ENCODE assay signal across 20 mouse cellular contexts in genomic region chr14:30784614-30785013, GRCm38 (mm10). TPM values are rescaled to one million over a fixed set of nuclear protein-coding genes. Genes with fewer than 3 reads are reported as not detected.
DNase-seq lines count a peak whose midpoint lies in the region; TF ChIP-seq lines count a peak whose summit lies in the region.
"Had no signal": no experiment of that assay in that cellular context is flagged by ENCODE, and none has a peak within 500 bp of the region (broad histone marks: within the 10 kb centered on the region; RNA-seq: fewer than 3 reads in every experiment).

No protein-coding gene starts in this region.

- TF ChIP-seq POLR2A in spleen, adult 2 months (IDR thresholded peaks at IDR 0.05; ENCODE audit: low read depth, low read length), result no peak
- TF ChIP-seq POLR2A in CH12.LX (IDR thresholded peaks at IDR 0.05; ENCODE audit: low read depth, low read length), result no peak

- WGBS in spleen, adult 2 months, result 62% methylated on average over 6 of the region's 6 CpGs

- H3K79me2 ChIP-seq in CH12.LX (replicated peaks; ENCODE audit: control insufficient read depth, extremely low read depth, insufficient read depth, poor library complexity, severe bottlenecking), result no peaks in the 10 kb centered on the region; the same call in 1 of the 2 replicates

- dilution Hi-C loops in CH12.LX (cut with MboI; ENCODE audit: extremely low pct_ligation_motif_present, extremely low pct_unique_long_range_greater_than_20kb, low sequenced_read_pairs), result no loop called here

- in situ Hi-C loops in CH12.LX (cut with MboI; ENCODE audit: low pct_ligation_motif_present, low pct_unique_long_range_greater_than_20kb, low sequenced_read_pairs), result no loop called here

- no peak for TF ChIP-seq RAD21 in CH12.LX (IDR thresholded peaks at IDR 0.05; ENCODE audit: low read depth, low read length)

- H3K36me3 ChIP-seq in spleen, adult 2 months (ENCODE audit: control insufficient read depth, insufficient read depth, low read length), result peaks cover 3% of the 10 kb centered on the region
- peaks cover 5 to 18% of the 10 kb centered on the region in 2 experiments for H3K36me3 ChIP-seq in CH12.LX (replicated peaks in 1 of 2; ENCODE audit: control insufficient read depth in 1 of 2, insufficient read depth in 1 of 2, low read length in 1 of 2)
- no peaks in the 10 kb centered on the region for H3K36me3 ChIP-seq in splenic B cell, adult 2 months (ENCODE audit: control insufficient read depth, insufficient read depth, low read length, poor library complexity, severe bottlenecking)

- H3K9me3 ChIP-seq in CH12.LX (replicated peaks; ENCODE audit: low read length), result no peaks in the 10 kb centered on the region
- H3K9me3 ChIP-seq: embryonic facial prominence, embryonic 12.5 days; forebrain, embryonic 13.5 days; forebrain, embryonic 15.5 days had no signal

- H3K9ac ChIP-seq in CH12.LX (ENCODE audit: insufficient read depth, low read depth), result peak overlapping the region; percentile 43; the same call in 1 of the 2 replicates
- H3K9ac ChIP-seq: embryonic facial prominence, embryonic 12.5 days; forebrain, embryonic 13.5 days; forebrain, embryonic 15.5 days; forebrain, postnatal 0 days had no signal

- no peak for DNase-seq in spleen, adult 2 months (ENCODE audit: low read depth in 1 of 2, low spot score in 2 of 2)
- DNase-seq in spleen, postnatal 10 days (ENCODE audit: low spot score in 2 of 2), result no peak
- peak; percentile 84 for DNase-seq in A20 (ENCODE audit: low read depth, low spot score)
- DNase-seq in CH12.LX (ENCODE audit: extremely low read depth), result peak; percentile 48
- DNase-seq in splenic B cell, adult 2 months (ENCODE audit: low read depth, low spot score), result peak; percentile 57
- DNase-seq in gastrocnemius, postnatal 14 days, result no peak
- no peak for DNase-seq in cerebellum, postnatal 25 days
- DNase-seq: adrenal gland, adult 2 months; adrenal gland, postnatal 10 days; adrenal gland, postnatal 36 days; cerebellum, adult 11-12 months; cerebellum, adult 2 months; cerebellum, adult 9-10 months; cerebellum, postnatal 10 days; cerebellum, postnatal 36 days; embryo, embryonic 11 days; forebrain, postnatal 0 days had no signal

- intact Hi-C loops in gastrocnemius, postnatal 14 days (cut with DNase I; ENCODE audit: low total_unique reads), result no loop called here

- peaks cover 7% of the 10 kb centered on the region; the same call in 1 of the 2 replicates for H3K4me1 ChIP-seq in spleen, adult 2 months (ENCODE audit: control insufficient read depth, insufficient read depth, insufficient read length)
- peaks cover 2 to 34% of the 10 kb centered on the region in 2 experiments; a peak in 2 of 4 replicates for H3K4me1 ChIP-seq in CH12.LX (ENCODE audit: control insufficient read depth in 1 of 2, insufficient read depth in 2 of 2)
- H3K4me1 ChIP-seq: embryonic facial prominence, embryonic 12.5 days; forebrain, embryonic 13.5 days; forebrain, embryonic 15.5 days had no signal

- TF ChIP-seq EP300 in CH12.LX (IDR thresholded peaks at IDR 0.05; ENCODE audit: low read length), result no peak

- no peak for TF ChIP-seq CTCF in spleen, adult 2 months (IDR thresholded peaks at IDR 0.05; ENCODE audit: extremely low read depth, insufficient read depth, insufficient read length, insufficient replicate concordance)
- TF ChIP-seq CTCF in CH12.LX (conservative IDR thresholded peaks at IDR 0.05 in 1 of 2, IDR thresholded peaks at IDR 0.05 in 1 of 2; ENCODE audit: low read depth in 2 of 2, low read length in 2 of 2), result no peak

- H3K4me2 ChIP-seq in CH12.LX (ENCODE audit: insufficient read depth, low read depth, poor library complexity, severe bottlenecking), result peak overlapping the region; percentile 3; the same call in 1 of the 2 replicates
- H3K4me2 ChIP-seq: embryonic facial prominence, embryonic 12.5 days; forebrain, embryonic 13.5 days; forebrain, embryonic 15.5 days had no signal

- H3K27me3 ChIP-seq in spleen, adult 2 months (ENCODE audit: control insufficient read depth, insufficient read depth, low read length), result no peaks in the 10 kb centered on the region
- no peaks in the 10 kb centered on the region for H3K27me3 ChIP-seq in CH12.LX (replicated peaks)
- H3K27me3 ChIP-seq in splenic B cell, adult 2 months (ENCODE audit: control insufficient read depth, insufficient read depth, low read length, poor library complexity, severe bottlenecking), result no peaks in the 10 kb centered on the region
- H3K27me3 ChIP-seq: embryonic facial prominence, embryonic 12.5 days; forebrain, embryonic 13.5 days; forebrain, embryonic 15.5 days had no signal

- H3K27ac ChIP-seq in spleen, adult 2 months (ENCODE audit: insufficient read depth, low read length), result peak overlapping the region; percentile 88
- no peak overlapping the region for H3K27ac ChIP-seq in CH12.LX (ENCODE audit: insufficient read depth, low read depth)
- H3K27ac ChIP-seq: embryonic facial prominence, embryonic 12.5 days; forebrain, embryonic 13.5 days; forebrain, embryonic 15.5 days had no signal

- peak overlapping the region; percentile 40; the same call in 1 of the 2 replicates for H3K4me3 ChIP-seq in spleen, adult 2 months (ENCODE audit: extremely low read depth, insufficient read depth, insufficient read length)
- H3K4me3 ChIP-seq in CH12.LX (replicated peaks in 1 of 3; ENCODE audit: low read depth in 2 of 3, low read length in 2 of 3, poor library complexity in 1 of 3), result no peak overlapping the region
- H3K4me3 ChIP-seq: embryonic facial prominence, embryonic 12.5 days; forebrain, embryonic 13.5 days; forebrain, embryonic 15.5 days had no signal

TF ChIP-seq in CH12.LX, 34 proteins besides CTCF, POLR2A, EP300 and RAD21:
- TF ChIP-seq IRF4 (IDR thresholded peaks at IDR 0.05; ENCODE audit: low read depth, low read length), result peak; percentile 57; the same call in 1 of the 2 replicates
- no peak for TF ChIP-seq E2F4 (IDR thresholded peaks at IDR 0.05; ENCODE audit: insufficient replicate concordance, low read depth, low read length)
- TF ChIP-seq USF1 (IDR thresholded peaks at IDR 0.05; ENCODE audit: low read depth, low read length), result no peak
- TF ChIP-seq NRF1 (IDR thresholded peaks at IDR 0.05; ENCODE audit: low read depth, low read length), result no peak
- TF ChIP-seq ZC3H11A (IDR thresholded peaks at IDR 0.05; ENCODE audit: low read depth, low read length), result no peak
- TF ChIP-seq ETS1 (conservative IDR thresholded peaks at IDR 0.05; ENCODE audit: low read depth, low read length), result no peak

RNA-seq across cellular contexts. Expression of gene Tmem110, which starts 40.8 kb away (rescaled TPM):
- 13.0 and 18.0 TPM in 2 replicates for polyA plus RNA-seq in spleen, adult 2 months (2012; rRNA removed)
- total RNA-seq in CH12.LX (2012; rRNA removed) (15.7 and 19.4 TPM in 2 replicates), CH12.LX (2014; rRNA removed) (10.3 and 10.4 TPM in 2 replicates)
- 25.1 and 26.2 TPM in 2 replicates for polyA plus RNA-seq in CH12.LX (2012; ENCODE audit: insufficient read length, low read depth)
- 1 to 10 TPM; 7.5 to 8.5 TPM for total RNA-seq in gastrocnemius, postnatal 14 days (2021)

Comparison
In these comparisons a context has a peak if more than half of its experiments do, and no peak if none do; other contexts are left out.
1. DNase-seq: peak in A20 (single experiment), CH12.LX (single experiment) and splenic B cell, adult 2 months (single experiment); none in spleen, adult 2 months (0 of 2), spleen, postnatal 10 days (0 of 2), gastrocnemius, postnatal 14 days (single experiment) and cerebellum, postnatal 25 days (0 of 2).